Mouse (Mus musculus): ENCODE data around the gene Rxfp2.

DNA sequence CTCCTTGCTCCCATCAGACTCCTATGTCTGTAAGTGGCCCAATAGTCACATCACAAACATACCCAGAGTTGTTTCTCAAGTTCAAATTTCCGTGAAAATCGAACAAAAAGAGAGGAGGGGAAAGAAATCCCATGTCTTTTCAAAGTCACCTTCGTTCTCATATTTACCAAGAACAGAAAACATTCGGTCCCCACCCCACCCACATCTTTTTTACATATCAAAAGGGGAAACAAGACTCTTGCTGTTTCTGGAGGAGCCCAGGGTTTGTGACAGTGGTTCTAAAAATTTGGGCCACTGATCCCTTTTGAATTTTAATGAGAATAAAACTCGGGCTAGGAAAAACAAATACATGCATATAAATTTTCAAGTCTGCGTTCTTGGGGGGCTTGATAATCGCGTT is 92.8 kb downstream of the Rxfp2 start:
- TF ChIP-seq POLR2A (IDR thresholded peaks at IDR 0.05; ENCODE audit: extremely low read depth, insufficient read depth, low read length) = no peak
- TF ChIP-seq CTCF (IDR thresholded peaks at IDR 0.05; ENCODE audit: low read depth, low read length) = no peak
